Mouse (Mus musculus): ENCODE results near the gene Tk1.

- TF ChIP-seq POLR2A (IDR thresholded peaks at IDR 0.05; ENCODE audit: borderline replicate concordance, insufficient read depth, low read length) (no peak), CTCF (IDR thresholded peaks at IDR 0.05; ENCODE audit: borderline replicate concordance, insufficient read depth, low read depth, low read length) (no peak)
Measured at GRCm38 (mm10) chr11:117780199-117780515, 45.7 kb downstream of the Tk1 start.

All from cerebellum, adult 2 months (tissue).